In the genomic region with DNA sequence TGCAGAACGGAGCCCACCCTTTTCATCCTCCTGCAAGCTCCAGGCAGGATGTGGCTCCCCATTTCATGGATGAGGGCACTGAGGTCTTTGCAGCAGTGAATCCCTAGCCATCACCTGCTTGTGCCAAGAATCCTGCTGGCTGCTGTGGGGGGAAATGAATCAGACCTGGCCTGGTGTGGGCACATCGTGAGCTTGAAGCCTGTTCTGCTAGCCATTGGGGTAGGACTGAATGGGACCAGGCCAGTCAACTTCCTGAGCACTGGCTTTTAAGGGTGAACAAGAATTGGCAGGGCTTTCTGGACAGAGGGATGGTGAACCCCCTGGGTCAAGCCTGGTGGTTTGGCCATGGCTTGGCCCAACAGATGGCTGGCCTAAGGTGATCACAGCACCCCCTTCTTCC, we compare ENCODE assay signal across 18 mouse cellular contexts. TPM values are rescaled to one million over a fixed set of nuclear protein-coding genes. Genes with fewer than 3 reads are reported as not detected.
DNase-seq lines count a peak whose midpoint lies in the region; ATAC-seq lines count a peak whose summit lies in the region.
"Had no signal": no experiment of that assay in that cellular context is flagged by ENCODE, and none has a peak within 500 bp of the region (broad histone marks: within the 10 kb centered on the region; RNA-seq: fewer than 3 reads in every experiment).

No protein-coding gene starts in this region.

- H3K9me3 ChIP-seq in midbrain, embryonic 13.5 days = no peaks in the 10 kb centered on the region
- H3K9me3 ChIP-seq in intestine, embryonic 15.5 days = no peaks in the 10 kb centered on the region

- H3K4me2 ChIP-seq in midbrain, embryonic 13.5 days (replicated peaks) = peak overlapping the region; percentile 58
- H3K4me2 ChIP-seq in intestine, embryonic 15.5 days (replicated peaks) = no peak overlapping the region

- H3K36me3 ChIP-seq in midbrain, embryonic 13.5 days = no peaks in the 10 kb centered on the region
- no peaks in the 10 kb centered on the region for H3K36me3 ChIP-seq in intestine, embryonic 15.5 days

- no peak for DNase-seq in cerebellum, postnatal 4 days (ENCODE audit: low spot score in 2 of 2)
- DNase-seq in brain, adult 2 months (ENCODE audit: low read depth, low spot score) = peak; percentile 90
- peak; percentile 68 to 74 for DNase-seq in cerebellum, postnatal 36 days
- no peak for DNase-seq in ovary, adult 18-20 months (ENCODE audit: low spot score)
- DNase-seq in left cerebral cortex, adult 11 months (ENCODE audit: low spot score) = no peak
- DNase-seq: kidney, postnatal 4 days; left cerebral cortex, postnatal 4 days; liver, postnatal 0 days; right cerebral cortex, adult 18-20 months had no signal

- WGBS in midbrain, embryonic 13.5 days = 76% methylated on average over 2 of the region's 2 CpGs
- 75% methylated on average over 2 of the region's 2 CpGs for WGBS in intestine, embryonic 15.5 days

- peak overlapping the region; percentile 68; the same call in 1 of the 2 replicates for H3K9ac ChIP-seq in midbrain, embryonic 13.5 days (replicated peaks)
- H3K9ac ChIP-seq in intestine, embryonic 15.5 days = no peak overlapping the region
- H3K9ac ChIP-seq: liver, postnatal 0 days had no signal

- ATAC-seq in cerebellum, adult (ENCODE audit: insufficient number of reproducible peaks, low FRiP score, low TSS enrichment) = peak; percentile 63; the same call in 1 of the 2 replicates
- ATAC-seq in midbrain, embryonic 13.5 days = no peak
- ATAC-seq in intestine, embryonic 15.5 days = no peak
- ATAC-seq: intestine, postnatal 0 days; liver, postnatal 0 days; Patski had no signal

- H3K27me3 ChIP-seq in midbrain, embryonic 13.5 days = peaks cover 30% of the 10 kb centered on the region
- H3K27me3 ChIP-seq in intestine, embryonic 15.5 days (replicated peaks) = peaks cover 25% of the 10 kb centered on the region

- H3K4me1 ChIP-seq in midbrain, embryonic 13.5 days (replicated peaks) = peaks cover 10% of the 10 kb centered on the region
- peaks cover 6% of the 10 kb centered on the region; the same call in 1 of the 2 replicates for H3K4me1 ChIP-seq in intestine, embryonic 15.5 days (replicated peaks)

- peak overlapping the region; percentile 49; the same call in 1 of the 2 replicates for H3K4me3 ChIP-seq in midbrain, embryonic 13.5 days (replicated peaks)
- H3K4me3 ChIP-seq in intestine, embryonic 15.5 days (replicated peaks) = no peak overlapping the region; the same call in 1 of the 2 replicates
- H3K4me3 ChIP-seq: myocyte had no signal

- no peak overlapping the region for H3K27ac ChIP-seq in midbrain, embryonic 13.5 days
- H3K27ac ChIP-seq in intestine, embryonic 15.5 days = no peak overlapping the region
- H3K27ac ChIP-seq: macrophage had no signal

RNA-seq across cellular contexts. Expression of gene Kcnt1, which starts 15.0 kb away (rescaled TPM):
- polyA plus RNA-seq in midbrain, embryonic 13.5 days (2015; fragmentation: Nextera tagmentation; extraction: Ambion mirVana) = 4.4 and 5.9 TPM in 2 replicates
- polyA plus RNA-seq in intestine, embryonic 15.5 days (2015; fragmentation: Nextera tagmentation; extraction: Ambion mirVana) = 0.53 and 0.67 TPM in 2 replicates
- polyA plus RNA-seq: macrophage, myocyte had no signal

RNA-seq across cellular contexts. Expression of gene Sohlh1, which starts 31.5 kb away (rescaled TPM):
- not detected in 2 replicates for polyA plus RNA-seq in midbrain, embryonic 13.5 days (2015; fragmentation: Nextera tagmentation; extraction: Ambion mirVana)
- not detected in 2 replicates for polyA plus RNA-seq in intestine, embryonic 15.5 days (2015; fragmentation: Nextera tagmentation; extraction: Ambion mirVana)
- polyA plus RNA-seq: embryonic facial prominence, embryonic 14.5 days; heart, embryonic 16.5 days; intestine, postnatal 0 days; liver, postnatal 0 days; macrophage; myocyte; Patski had no signal

RNA-seq across cellular contexts. Expression of gene Lcn9, which starts 55.6 kb away (rescaled TPM):
- polyA plus RNA-seq in midbrain, embryonic 13.5 days (2015; fragmentation: Nextera tagmentation; extraction: Ambion mirVana) = not detected in 2 replicates
- not detected in 2 replicates for polyA plus RNA-seq in intestine, embryonic 15.5 days (2015; fragmentation: Nextera tagmentation; extraction: Ambion mirVana)
- polyA plus RNA-seq: embryonic facial prominence, embryonic 14.5 days; heart, embryonic 16.5 days; intestine, postnatal 0 days; liver, postnatal 0 days; macrophage; myocyte; Patski had no signal

Comparison
In these comparisons a context has a peak if more than half of its experiments do, and no peak if none do; other contexts are left out.
1. DNase-seq: peak in brain, adult 2 months (single experiment) and cerebellum, postnatal 36 days (2 of 2); none in cerebellum, postnatal 4 days (0 of 2), ovary, adult 18-20 months (single experiment) and left cerebral cortex, adult 11 months (single experiment).